Mouse (Mus musculus) ES-E14 (cell line): Measurements from ENCODE around the gene Gm30191. TPM values are rescaled to one million over a fixed set of nuclear protein-coding genes. Genes with fewer than 3 reads are reported as not detected.

ENCODE experiments used
- DNase-seq: peaks from one replicate; pipeline ENCODE4 v3.0.0-alpha.2; 2013; ENCODE audit warnings: low read depth, low spot score
- H3K27ac ChIP-seq: 2 replicates; pipeline ENCODE4 v1.5.1; 2012; ENCODE audit warnings: low read depth, mild to moderate bottlenecking, low read length, moderate library complexity, mixed read lengths; ENCODE audit not compliant: poor library complexity, insufficient read depth, severe bottlenecking
- H3K36me3 ChIP-seq: 2 replicates; pipeline ENCODE4 v1.6.1; 2012; ENCODE audit warnings: mild to moderate bottlenecking, low read length, moderate library complexity, mixed read lengths; ENCODE audit not compliant: control insufficient read depth, poor library complexity, insufficient read depth, severe bottlenecking
- H3K4me1 ChIP-seq, 2 experiments: fragments of 150-350 bp in 1 of 2; sonication (generic) in 1 of 2; 2 replicates each; pipeline ENCODE4 v1.6.1; 2012; ENCODE audit warnings: low read length in 2 of 2, mild to moderate bottlenecking in 1 of 2, mixed read lengths in 1 of 2; ENCODE audit not compliant: control insufficient read depth in 2 of 2, insufficient read depth in 2 of 2, poor library complexity in 1 of 2
- H3K4me3 ChIP-seq, 2 experiments: fragments of 150-350 bp in 1 of 2; sonication (generic) in 1 of 2; 2 replicates each; pipeline ENCODE4 v1.5.1; 2012; ENCODE audit warnings: low read length in 2 of 2, low read depth in 1 of 2, mild to moderate bottlenecking in 1 of 2, mixed read lengths in 1 of 2; ENCODE audit not compliant: insufficient read depth in 1 of 2, poor library complexity in 1 of 2, severe bottlenecking in 1 of 2
- H3K9ac ChIP-seq: 2 replicates; pipeline ENCODE4 v1.6.1; 2012; ENCODE audit warnings: low read depth, mild to moderate bottlenecking, low read length, mixed read lengths; ENCODE audit not compliant: poor library complexity, insufficient read depth, severe bottlenecking
- H3K9me3 ChIP-seq: fragments of 150-350 bp; sonication (generic); 2 replicates; pipeline ENCODE4 v1.6.1; 2012; ENCODE audit warnings: low read depth, mild to moderate bottlenecking, low read length; ENCODE audit not compliant: control insufficient read depth, insufficient read depth
- CHD2 ChIP-seq: IDR thresholded peaks from 2 replicates; pipeline ENCODE4 v1.6.1; 2014; ENCODE audit warnings: mild to moderate bottlenecking, low read depth, low read length, inconsistent platforms
- HCFC1 ChIP-seq: IDR thresholded peaks from 2 replicates; pipeline ENCODE4 v1.6.1; 2012; ENCODE audit warnings: low read length, inconsistent platforms, borderline replicate concordance; ENCODE audit not compliant: insufficient read depth
- MAFK ChIP-seq: IDR thresholded peaks from 2 replicates; pipeline ENCODE4 v1.6.1; 2014; ENCODE audit warnings: mild to moderate bottlenecking, low read depth, low read length, inconsistent platforms; ENCODE audit not compliant: insufficient read depth
- ZC3H11A ChIP-seq: IDR thresholded peaks from 2 replicates; pipeline ENCODE4 v1.6.1; 2012; ENCODE audit warnings: low read depth, mild to moderate bottlenecking, inconsistent platforms, low read length, borderline replicate concordance
- ZNF384 ChIP-seq: IDR thresholded peaks from 2 replicates; pipeline ENCODE4 v1.6.1; 2012; ENCODE audit warnings: low read depth, low read length, inconsistent platforms
- in situ Hi-C, 2 experiments: fragments of 600-800 bp; cut with MboI; formaldehyde crosslinking; loops; one replicate each; pipeline ENCODE4 v1.15.1; 2025; ENCODE audit warnings: low sequenced_read_pairs in 2 of 2, inconsistent platforms in 1 of 2; ENCODE audit not compliant: unreplicated experiment in 2 of 2
- total RNA-seq: library from RNA; depleted of rRNA; stranded (reverse); fragments of 300-350 nt; gene quantifications from 2 replicates; pipeline ENCODE4 v1.2.3, GENCODE M21; 2012

Gm30191 gene
- total RNA-seq, 1 experiment, result not detected

DNA sequence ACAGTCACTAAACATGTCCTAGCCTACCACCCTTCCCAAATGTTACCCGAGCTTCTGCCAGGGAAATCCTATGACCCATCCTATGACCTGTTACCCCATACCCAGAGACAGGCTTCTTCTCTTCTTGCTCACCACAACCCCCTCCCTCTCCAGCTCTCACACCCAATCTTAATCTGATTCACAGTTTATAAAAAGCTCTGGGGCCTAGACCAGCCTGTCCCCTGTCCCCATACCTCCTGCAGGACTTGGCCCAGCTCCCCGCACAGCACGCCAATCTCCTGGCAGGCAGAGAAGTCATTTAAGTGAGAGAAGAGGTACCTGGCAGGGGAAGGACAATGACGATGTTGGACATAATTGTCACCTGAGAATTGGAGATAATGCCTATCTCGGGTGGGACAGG lies 11.9 kb upstream of the Gm30191 start:
- in situ Hi-C loops, result no loop called here
- no peak for TF ChIP-seq HCFC1
- TF ChIP-seq ZNF384, result no peak
- TF ChIP-seq MAFK, result no peak
- no peak overlapping the region for H3K9ac ChIP-seq

DNA sequence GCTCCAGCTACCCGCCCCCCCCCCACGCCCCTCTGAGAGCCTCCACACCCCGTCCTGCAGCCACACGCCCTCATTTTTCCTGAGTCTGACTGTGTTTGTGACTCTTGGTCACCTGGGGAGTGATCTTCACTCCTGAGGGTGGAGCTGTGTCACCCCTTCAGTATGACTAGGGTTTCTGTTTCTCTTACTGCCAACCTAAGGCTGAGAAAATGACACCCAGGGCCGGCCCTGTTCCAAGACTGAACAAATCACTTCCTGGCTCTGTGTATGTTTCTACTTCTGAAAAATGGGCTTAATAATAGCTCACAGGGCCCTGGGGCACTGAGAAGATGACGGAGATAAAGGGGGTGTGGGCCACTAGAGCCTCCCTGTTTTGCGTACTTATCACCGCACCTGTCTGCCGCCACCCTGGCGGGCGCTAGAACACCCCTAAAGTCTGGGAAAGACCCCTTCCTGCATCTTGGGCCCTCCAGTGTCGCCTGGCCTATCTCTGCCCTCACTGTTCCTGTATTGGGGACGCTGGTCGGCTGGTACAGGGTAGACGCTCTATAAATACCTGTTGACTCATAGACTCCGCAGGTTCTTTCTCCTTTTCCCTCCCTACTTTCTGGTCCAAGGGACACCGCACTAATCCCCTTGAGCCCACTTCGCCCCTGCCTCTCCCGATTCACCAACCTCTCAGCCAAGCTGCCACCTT lies 9.0 kb upstream of the Gm30191 start:
- TF ChIP-seq HCFC1, result no peak
- no peak for TF ChIP-seq CHD2
- TF ChIP-seq ZC3H11A, result no peak
- TF ChIP-seq ZNF384, result no peak
- TF ChIP-seq MAFK, result no peak
- Histone ChIP-seq H3K4me1 (peaks cover 2 to 9% of the 10 kb centered on the region in 2 experiments; a peak in 1 of 4 replicates), H3K27ac (no peak overlapping the region), H3K36me3 (no peaks in the 10 kb centered on the region), H3K9ac (0 out of 2 replicates have a peak overlapping the region, but pooled peaks have one; percentile 29), H3K4me3 (peak overlapping the region; percentile 56 to 65), H3K9me3 (no peaks in the 10 kb centered on the region)
- DNase-seq, result no peak
- in situ Hi-C loops, result no loop called here

More for the DNA sequence above, 11.9 kb upstream of the Gm30191 start:
- Histone ChIP-seq H3K4me3 (no peak overlapping the region), H3K27ac (no peak overlapping the region), H3K9me3 (no peaks in the 10 kb centered on the region), H3K36me3 (no peaks in the 10 kb centered on the region), H3K4me1 (peaks cover 2 to 12% of the 10 kb centered on the region in 2 experiments; a peak in 1 of 4 replicates)
- no peak for DNase-seq

DNA sequence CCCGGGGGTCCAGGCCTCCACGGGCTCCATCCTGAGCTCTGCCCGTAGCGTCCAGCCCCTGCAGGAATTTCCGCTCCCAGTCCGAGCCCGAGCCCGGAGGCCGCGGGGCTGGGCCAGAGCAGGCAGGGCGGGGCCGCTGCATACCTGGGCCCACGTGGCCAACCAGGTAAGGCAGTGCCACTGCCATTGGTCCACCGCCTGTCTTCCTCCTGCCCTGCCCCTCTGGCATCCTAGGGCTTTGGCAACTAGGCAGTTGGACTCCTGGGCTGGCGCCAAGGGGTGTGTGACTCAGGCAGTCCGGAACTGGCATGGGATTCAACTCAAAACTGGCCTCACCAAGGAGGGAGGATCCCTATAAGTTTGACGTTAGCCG lies 8.5 kb upstream of the Gm30191 start, which contains the start of gene Cnksr1:
Gene Cnksr1 (minus strand): TSS at position 121 of the 373 bp plus-strand sequence.
- no peak for TF ChIP-seq MAFK
- TF ChIP-seq ZNF384, result no peak
- TF ChIP-seq ZC3H11A, result no peak
- TF ChIP-seq CHD2, result no peak
- TF ChIP-seq HCFC1, result no peak
- peaks cover under 1% of the 10 kb centered on the region; the same call in 1 of the 2 replicates for H3K36me3 ChIP-seq
- in situ Hi-C loops, result no loop called here
- H3K4me3 ChIP-seq, result peak within 1 kb of the TSS; percentile 56 to 65
- no peak within 1 kb of the TSS for H3K27ac ChIP-seq
- H3K4me1 ChIP-seq, result peaks cover 2 to 9% of the 10 kb centered on the region in 2 experiments; a peak in 1 of 4 replicates
- 0 out of 2 replicates have a peak within 1 kb of the TSS, but pooled peaks have one; percentile 29 for H3K9ac ChIP-seq
- no peaks in the 10 kb centered on the region for H3K9me3 ChIP-seq
- no peak for DNase-seq

DNA sequence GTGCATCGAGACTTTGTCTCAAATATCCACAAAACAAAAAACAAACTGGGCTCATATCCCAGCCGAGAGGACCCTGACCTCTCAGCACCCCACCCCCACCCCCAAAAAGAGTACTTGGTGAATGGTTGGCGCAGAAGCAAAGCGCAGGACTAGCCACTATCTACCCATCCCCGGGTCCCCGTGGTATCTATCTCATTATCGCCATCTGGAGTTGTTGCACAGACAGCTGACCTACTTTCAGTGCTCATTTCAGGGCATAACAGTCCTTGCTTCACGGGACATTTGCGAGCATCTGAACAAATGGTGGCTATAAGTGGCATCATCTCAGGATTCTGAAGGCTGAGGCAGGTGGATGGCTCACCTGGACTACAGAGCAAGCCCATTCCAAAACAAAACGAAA lies 8.0 kb upstream of the Gm30191 start:
- Histone ChIP-seq H3K36me3 (peaks cover 4% of the 10 kb centered on the region; the same call in 1 of the 2 replicates), H3K4me1 (peaks cover 2 to 13% of the 10 kb centered on the region in 2 experiments; a peak in 2 of 4 replicates), H3K4me3 (no peak overlapping the region), H3K27ac (no peak overlapping the region), H3K9ac (no peak overlapping the region), H3K9me3 (no peaks in the 10 kb centered on the region)
- in situ Hi-C loops, result no loop called here
- TF ChIP-seq ZNF384, result no peak
- TF ChIP-seq ZC3H11A, result no peak
- TF ChIP-seq MAFK, result no peak
- TF ChIP-seq CHD2, result no peak
- no peak for TF ChIP-seq HCFC1
- no peak for DNase-seq
